Mouse (Mus musculus) C2C12 (cell line): ENCODE data around the gene Il1a. TPM values are rescaled to one million over a fixed set of nuclear protein-coding genes. Genes with fewer than 3 reads are reported as not detected.

ENCODE experiments used
- H3K27me3 ChIP-seq: one replicate; pipeline ENCODE4 v1.6.1; 2011; ENCODE audit not compliant: control insufficient read depth, insufficient read depth, insufficient read length
- H3K36me3 ChIP-seq: one replicate; pipeline ENCODE4 v1.6.1; 2011; ENCODE audit not compliant: control insufficient read depth, insufficient read depth
- H3K4me3 ChIP-seq: one replicate; pipeline ENCODE4 v1.5.1; 2011; ENCODE audit warnings: mild to moderate bottlenecking, control low read depth; ENCODE audit not compliant: poor library complexity, insufficient read depth, severe bottlenecking
- H3K79me2 ChIP-seq: one replicate; pipeline ENCODE4 v1.6.1; 2011; ENCODE audit not compliant: control insufficient read depth, insufficient read depth
- H3K79me3 ChIP-seq: one replicate; pipeline ENCODE4 v1.6.1; 2011; ENCODE audit warnings: low read depth, control low read depth
- H3ac ChIP-seq: one replicate; pipeline ENCODE3; 2011; ENCODE audit warnings: low read depth; ENCODE audit not compliant: control insufficient read depth, insufficient read length
- CEBPB ChIP-seq: IDR thresholded peaks from one replicate; pipeline ENCODE4 v1.6.1; 2011; ENCODE audit warnings: low read depth, mild to moderate bottlenecking, control low read depth, moderate library complexity
- CTCF ChIP-seq: IDR thresholded peaks from one replicate; pipeline ENCODE4 v1.5.1; 2011; ENCODE audit not compliant: control insufficient read depth, insufficient read depth, insufficient read length
- FOSL1 ChIP-seq: IDR thresholded peaks from one replicate; pipeline ENCODE4 v1.8.0; 2011; ENCODE audit warnings: mild to moderate bottlenecking, low read length; ENCODE audit not compliant: poor library complexity, insufficient read depth, severe bottlenecking
- MAX ChIP-seq: IDR thresholded peaks from one replicate; pipeline ENCODE4 v1.6.1; 2011; ENCODE audit warnings: mild to moderate bottlenecking, control low read depth
- MYOD1 ChIP-seq: IDR thresholded peaks from one replicate; pipeline ENCODE4 v1.6.1; 2011; ENCODE audit warnings: low read depth; ENCODE audit not compliant: control insufficient read depth, insufficient read length
- MYOG ChIP-seq: IDR thresholded peaks from one replicate; pipeline ENCODE4 v1.6.1; 2011; ENCODE audit not compliant: control insufficient read depth, insufficient read length; ENCODE audit errors: extremely low read depth
- USF1 ChIP-seq: IDR thresholded peaks from one replicate; pipeline ENCODE4 v1.6.1; 2011; ENCODE audit warnings: low read depth, mild to moderate bottlenecking, control low read depth, moderate library complexity
- polyA plus RNA-seq: library from polyadenylated mRNA; unstranded; fragments of >200 nt; fragmentation: generic; extraction: Trizol; gene quantifications from one replicate; pipeline ENCODE4 v1.2.1, GENCODE M21; 2012; ENCODE audit warnings: missing spikeins

The Il1a gene
- polyA plus RNA-seq, 1 experiment: not detected

- Histone ChIP-seq H3K79me3 (no peaks in the 10 kb centered on the region), H3K36me3 (no peaks in the 10 kb centered on the region), H3K27me3 (no peaks in the 10 kb centered on the region), H3ac (no peak overlapping the region), H3K4me3 (no peak overlapping the region), H3K79me2 (no peaks in the 10 kb centered on the region)
- TF ChIP-seq FOSL1 (no peak), MAX (no peak), MYOD1 (no peak), CTCF (no peak), USF1 (no peak), CEBPB (no peak), MYOG (no peak)
Observed at GRCm38 (mm10) chr2:129306020-129306419, 3.8 kb downstream of the Il1a start.

DNA sequence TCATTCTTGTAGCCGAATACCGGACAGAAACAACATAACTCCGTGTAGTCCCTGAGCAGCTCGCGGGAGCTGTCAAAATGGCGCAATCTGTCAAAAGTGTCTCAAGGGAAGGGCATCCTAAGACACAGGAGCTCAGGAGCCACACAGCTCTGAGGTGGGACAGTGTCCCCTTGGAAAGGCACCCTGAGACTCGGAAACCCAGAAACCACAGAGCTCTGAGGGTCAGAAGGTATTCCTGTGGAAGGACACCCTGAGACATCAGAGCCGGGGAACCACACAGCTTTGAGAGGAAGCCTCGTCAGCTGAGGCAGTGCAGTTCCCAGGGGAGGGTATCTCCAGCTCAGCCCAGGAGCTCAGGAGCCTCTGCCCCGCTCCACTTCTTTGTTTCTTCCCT is 12.2 kb downstream of the Il1a start:
- H3K79me3 ChIP-seq: peaks cover 24% of the 10 kb centered on the region
- H3K4me3 ChIP-seq: peak overlapping the region; percentile 95
- H3K27me3 ChIP-seq: no peaks in the 10 kb centered on the region
- H3ac ChIP-seq: peak overlapping the region; percentile 69
- H3K36me3 ChIP-seq: peaks cover 18% of the 10 kb centered on the region
- peaks cover 28% of the 10 kb centered on the region for H3K79me2 ChIP-seq
- TF ChIP-seq USF1 (no peak), MYOD1 (no peak), MAX (no peak), MYOG (no peak), CEBPB (peak; percentile 49), CTCF (no peak), FOSL1 (no peak)

DNA sequence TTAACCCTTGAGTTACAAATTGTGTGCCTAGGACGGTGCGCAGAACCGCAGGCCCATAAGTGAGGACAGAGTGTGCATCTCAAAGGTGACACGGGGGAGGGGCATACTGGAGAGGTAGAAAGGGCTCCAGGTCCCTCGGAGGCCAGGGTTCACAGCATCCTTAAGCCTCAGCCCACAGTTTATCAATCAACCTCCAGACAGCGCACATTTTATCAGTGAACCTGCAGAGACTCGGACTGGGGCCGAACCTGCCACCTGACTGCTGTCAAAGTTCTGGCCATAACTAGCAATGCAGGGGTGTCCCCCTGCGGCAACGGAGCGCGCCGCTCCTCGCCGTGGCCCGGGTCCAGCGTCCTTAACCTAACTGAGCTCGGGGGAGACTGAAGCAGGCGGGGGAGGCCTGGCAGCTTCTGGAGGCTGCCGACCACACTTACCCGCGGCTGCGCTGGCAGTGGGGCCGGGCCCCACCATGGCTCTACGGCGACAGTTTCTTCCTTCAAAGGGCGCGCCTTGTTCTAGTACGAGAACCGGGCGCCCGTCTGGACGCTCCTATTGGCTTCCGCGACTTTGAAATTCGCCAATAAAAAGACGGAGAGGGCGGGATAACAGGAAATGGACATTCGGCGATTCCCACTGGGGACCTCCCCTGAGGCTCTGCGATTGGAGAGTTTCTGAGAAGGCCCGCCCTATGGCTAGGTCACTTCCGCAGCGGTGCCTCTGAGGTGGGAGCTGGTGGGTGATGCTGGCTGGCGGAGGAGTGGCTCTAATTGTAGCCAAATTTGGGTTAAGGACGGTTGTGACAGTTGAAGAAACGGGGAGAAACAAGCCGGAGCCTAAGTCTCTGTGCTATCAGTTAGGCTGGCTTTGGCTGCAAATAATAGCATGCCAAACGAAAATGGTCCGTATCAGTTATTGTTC is 12.8 kb downstream of the Il1a start, which contains the start of gene Ckap2l:
TSS of gene Ckap2l (minus strand) at position 542 of the 918 bp plus-strand sequence.
- Histone ChIP-seq H3ac (peak within 1 kb of the TSS; percentile 85), H3K4me3 (peak within 1 kb of the TSS; percentile 95), H3K79me3 (peaks cover 24% of the 10 kb centered on the region), H3K79me2 (peaks cover 28% of the 10 kb centered on the region), H3K27me3 (no peaks in the 10 kb centered on the region), H3K36me3 (peaks cover 18% of the 10 kb centered on the region)
- TF ChIP-seq FOSL1: no peak
- no peak for TF ChIP-seq CEBPB
- TF ChIP-seq USF1: no peak
- TF ChIP-seq MAX: peak; percentile 7
- TF ChIP-seq MYOG: no peak
- no peak for TF ChIP-seq CTCF

- H3K79me3 ChIP-seq: peaks cover 26% of the 10 kb centered on the region
- peaks cover 21% of the 10 kb centered on the region for H3K36me3 ChIP-seq
- peak overlapping the region; percentile 85 for H3ac ChIP-seq
- peaks cover 28% of the 10 kb centered on the region for H3K79me2 ChIP-seq
- H3K27me3 ChIP-seq: no peaks in the 10 kb centered on the region
- TF ChIP-seq CTCF: no peak
- no peak for TF ChIP-seq CEBPB
- no peak for TF ChIP-seq MAX
- no peak for TF ChIP-seq USF1
- TF ChIP-seq MYOG: no peak
- no peak for TF ChIP-seq FOSL1
- no peak for TF ChIP-seq MYOD1
- H3K4me3 ChIP-seq: peak overlapping the region; percentile 95
Observed at GRCm38 (mm10) chr2:129296086-129296485, 13.7 kb downstream of the Il1a start.

GRCm38 (mm10) chr2:129295075-129295474 is 14.7 kb downstream of the Il1a start:
- peaks cover 31% of the 10 kb centered on the region for H3K36me3 ChIP-seq
- TF ChIP-seq USF1 (no peak), CTCF (no peak), FOSL1 (no peak), MAX (no peak), MYOG (no peak)
- H3ac ChIP-seq: no peak overlapping the region
- peaks cover 28% of the 10 kb centered on the region for H3K79me2 ChIP-seq
- H3K27me3 ChIP-seq: no peaks in the 10 kb centered on the region
- peaks cover 26% of the 10 kb centered on the region for H3K79me3 ChIP-seq
- H3K4me3 ChIP-seq: no peak overlapping the region
